Mouse (Mus musculus): ENCODE results near the gene Trim25. TPM values are rescaled to one million over a fixed set of nuclear protein-coding genes. Genes with fewer than 3 reads are reported as not detected.
"Not testable (repeated sequence)": the region's sequence is repeated elsewhere in the genome, so short reads cannot be mapped to it uniquely, and the experiment has no call there.

Gene Trim25
- polyA plus RNA-seq, 1 experiment = 33.7 TPM

- WGBS = 91% methylated on average over 6 of the region's 6 CpGs
- Histone ChIP-seq H3K27ac (ENCODE audit: control insufficient read depth, insufficient read depth, low read depth, low read length, poor library complexity) (no peak overlapping the region), H3K4me1 (ENCODE audit: control insufficient read depth, insufficient read depth, low read length) (no peaks in the 10 kb centered on the region; the same call in 1 of the 2 replicates), H3K4me3 (replicated peaks; ENCODE audit: control insufficient read depth, low read depth, low read length) (no peak overlapping the region)
- TF ChIP-seq CTCF (IDR thresholded peaks at IDR 0.05; ENCODE audit: control insufficient read depth, insufficient read depth, low read length) = no peak
- no peak for TF ChIP-seq POLR2A (IDR thresholded peaks at IDR 0.05; ENCODE audit: borderline replicate concordance, control insufficient read depth, low read depth, low read length)
These were observed 31.4 kb downstream of the Trim25 start for GRCm38 (mm10) chr11:89030552-89030951.

DNA sequence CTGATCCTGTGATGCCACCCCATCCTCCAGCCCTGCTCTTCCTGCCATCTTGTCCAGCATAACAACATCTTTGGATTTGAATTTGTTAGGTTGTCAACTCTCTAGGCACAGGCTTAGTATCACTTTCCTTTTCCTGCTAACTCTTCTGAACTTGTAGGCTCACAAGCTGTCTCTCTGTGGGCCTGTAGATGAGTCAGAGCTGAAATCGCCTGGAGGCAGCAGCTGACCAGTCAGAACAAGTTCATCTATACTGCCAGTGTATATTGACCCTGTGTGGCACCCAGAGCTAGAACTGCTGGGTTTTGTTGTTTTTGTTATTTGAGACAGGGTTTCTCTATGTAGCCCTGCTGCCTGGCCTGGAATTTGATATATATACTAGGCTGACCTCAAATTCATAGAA, 32.0 kb downstream of the Trim25 start:
- 79% methylated on average over 1 of the region's 1 CpGs for WGBS

GRCm38 (mm10) chr11:89034592-89034991, 35.4 kb downstream of the Trim25 start:
- Histone ChIP-seq H3K27ac (ENCODE audit: control insufficient read depth, insufficient read depth, low read depth, low read length, poor library complexity) (no peak overlapping the region), H3K4me3 (replicated peaks; ENCODE audit: control insufficient read depth, low read depth, low read length) (no peak overlapping the region), H3K4me1 (ENCODE audit: control insufficient read depth, insufficient read depth, low read length) (no peaks in the 10 kb centered on the region; the same call in 1 of the 2 replicates)
- TF ChIP-seq CTCF (IDR thresholded peaks at IDR 0.05; ENCODE audit: control insufficient read depth, insufficient read depth, low read length) (no peak), POLR2A (IDR thresholded peaks at IDR 0.05; ENCODE audit: borderline replicate concordance, control insufficient read depth, low read depth, low read length) (no peak)

More for the DNA sequence above, 32.0 kb downstream of the Trim25 start:
- Histone ChIP-seq H3K27ac (ENCODE audit: control insufficient read depth, insufficient read depth, low read depth, low read length, poor library complexity) (no peak overlapping the region), H3K4me3 (replicated peaks; ENCODE audit: control insufficient read depth, low read depth, low read length) (no peak overlapping the region), H3K4me1 (ENCODE audit: control insufficient read depth, insufficient read depth, low read length) (no peaks in the 10 kb centered on the region; the same call in 1 of the 2 replicates)
- no peak for TF ChIP-seq CTCF (IDR thresholded peaks at IDR 0.05; ENCODE audit: control insufficient read depth, insufficient read depth, low read length)

- Histone ChIP-seq H3K27ac (ENCODE audit: control insufficient read depth, insufficient read depth, low read depth, low read length, poor library complexity) (no peak overlapping the region), H3K4me1 (ENCODE audit: control insufficient read depth, insufficient read depth, low read length) (peaks cover 1% of the 10 kb centered on the region), H3K4me3 (replicated peaks; ENCODE audit: control insufficient read depth, low read depth, low read length) (no peak overlapping the region)
- 45% methylated on average over 3 of the region's 3 CpGs for WGBS
- TF ChIP-seq CTCF (IDR thresholded peaks at IDR 0.05; ENCODE audit: control insufficient read depth, insufficient read depth, low read length) (no peak), POLR2A (IDR thresholded peaks at IDR 0.05; ENCODE audit: borderline replicate concordance, control insufficient read depth, low read depth, low read length) (no peak)
These were observed 36.4 kb downstream of the Trim25 start for GRCm38 (mm10) chr11:89035552-89035951.

DNA sequence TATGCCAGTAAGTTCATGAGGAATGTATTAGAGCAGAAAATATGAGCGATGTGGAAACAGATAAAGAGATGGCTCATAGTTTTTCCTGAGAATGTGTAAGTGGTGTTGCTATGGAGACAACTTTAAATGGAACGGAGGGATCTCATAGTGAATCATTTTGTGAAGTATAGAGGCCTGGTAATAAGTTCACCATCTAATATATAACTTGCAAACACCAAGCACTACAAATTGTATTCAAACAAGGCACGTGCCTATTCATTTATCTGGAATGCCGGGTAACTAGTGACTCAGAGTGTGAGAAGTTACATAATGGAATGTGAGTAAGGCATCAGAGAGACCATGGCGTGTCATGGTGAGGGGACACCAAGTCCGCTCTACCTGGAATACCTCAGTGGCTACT, 39.3 kb downstream of the Trim25 start:
- TF ChIP-seq CTCF (IDR thresholded peaks at IDR 0.05; ENCODE audit: control insufficient read depth, insufficient read depth, low read length) (no peak), POLR2A (IDR thresholded peaks at IDR 0.05; ENCODE audit: borderline replicate concordance, control insufficient read depth, low read depth, low read length) (no peak)
- 88% methylated on average over 6 of the region's 6 CpGs for WGBS
- Histone ChIP-seq H3K4me1 (ENCODE audit: control insufficient read depth, insufficient read depth, low read length) (peaks cover 1% of the 10 kb centered on the region), H3K27ac (ENCODE audit: control insufficient read depth, insufficient read depth, low read depth, low read length, poor library complexity) (no peak overlapping the region), H3K4me3 (replicated peaks; ENCODE audit: control insufficient read depth, low read depth, low read length) (no peak overlapping the region)

GRCm38 (mm10) chr11:89039325-89039724, 40.1 kb downstream of the Trim25 start:
- TF ChIP-seq POLR2A (IDR thresholded peaks at IDR 0.05; ENCODE audit: borderline replicate concordance, control insufficient read depth, low read depth, low read length) (no peak), CTCF (IDR thresholded peaks at IDR 0.05; ENCODE audit: control insufficient read depth, insufficient read depth, low read length) (peak; percentile 97)

GRCm38 (mm10) chr11:89041073-89041472, 41.9 kb downstream of the Trim25 start:
- WGBS = 85% methylated on average over 6 of the region's 7 CpGs

More at GRCm38 (mm10) chr11:89039325-89039724, 40.1 kb downstream of the Trim25 start:
- no peak overlapping the region for H3K4me3 ChIP-seq (replicated peaks; ENCODE audit: control insufficient read depth, low read depth, low read length)
- H3K4me1 ChIP-seq (ENCODE audit: control insufficient read depth, insufficient read depth, low read length) = peaks cover 1% of the 10 kb centered on the region
- H3K27ac ChIP-seq (ENCODE audit: control insufficient read depth, insufficient read depth, low read depth, low read length, poor library complexity) = no peak overlapping the region
- 20% methylated on average over 3 of the region's 3 CpGs for WGBS

GRCm38 (mm10) chr11:89043046-89043445, 43.9 kb downstream of the Trim25 start:
- Histone ChIP-seq H3K27ac (ENCODE audit: control insufficient read depth, insufficient read depth, low read depth, low read length, poor library complexity) (no peak overlapping the region), H3K4me3 (replicated peaks; ENCODE audit: control insufficient read depth, low read depth, low read length) (no peak overlapping the region), H3K4me1 (ENCODE audit: control insufficient read depth, insufficient read depth, low read length) (peaks cover 1% of the 10 kb centered on the region)
- TF ChIP-seq POLR2A (IDR thresholded peaks at IDR 0.05; ENCODE audit: borderline replicate concordance, control insufficient read depth, low read depth, low read length) = no peak
- no peak for TF ChIP-seq CTCF (IDR thresholded peaks at IDR 0.05; ENCODE audit: control insufficient read depth, insufficient read depth, low read length)
- 86% methylated on average over 7 of the region's 7 CpGs for WGBS

More at GRCm38 (mm10) chr11:89041073-89041472, 41.9 kb downstream of the Trim25 start:
- not testable (repeated sequence) for H3K4me1 ChIP-seq (ENCODE audit: control insufficient read depth, insufficient read depth, low read length); H3K27ac ChIP-seq (ENCODE audit: control insufficient read depth, insufficient read depth, low read depth, low read length, poor library complexity); H3K4me3 ChIP-seq (replicated peaks; ENCODE audit: control insufficient read depth, low read depth, low read length)

DNA sequence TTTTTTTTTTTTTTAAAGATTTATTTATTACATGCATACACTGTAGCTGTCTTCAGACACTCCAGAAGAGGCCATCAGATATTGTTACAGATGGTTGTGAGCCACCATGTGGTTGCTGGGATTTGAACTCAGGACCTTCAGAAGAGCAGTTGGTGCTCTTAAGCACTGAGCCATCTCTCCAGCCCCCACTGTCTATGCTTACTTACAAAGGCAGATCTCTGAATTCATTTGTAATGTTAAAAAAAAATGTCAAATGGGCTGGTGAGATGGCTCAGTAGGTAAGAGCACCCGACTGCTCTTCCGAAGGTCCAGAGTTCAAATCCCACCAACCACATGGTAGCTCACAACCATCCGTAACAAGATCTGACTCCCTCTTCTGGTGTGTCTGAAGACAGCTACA, 46.3 kb downstream of the Trim25 start:
- not testable (repeated sequence) for H3K4me3 ChIP-seq (replicated peaks; ENCODE audit: control insufficient read depth, low read depth, low read length); H3K4me1 ChIP-seq (ENCODE audit: control insufficient read depth, insufficient read depth, low read length); H3K27ac ChIP-seq (ENCODE audit: control insufficient read depth, insufficient read depth, low read depth, low read length, poor library complexity)
- WGBS = 92% methylated on average over 3 of the region's 3 CpGs
